In the genomic region with DNA sequence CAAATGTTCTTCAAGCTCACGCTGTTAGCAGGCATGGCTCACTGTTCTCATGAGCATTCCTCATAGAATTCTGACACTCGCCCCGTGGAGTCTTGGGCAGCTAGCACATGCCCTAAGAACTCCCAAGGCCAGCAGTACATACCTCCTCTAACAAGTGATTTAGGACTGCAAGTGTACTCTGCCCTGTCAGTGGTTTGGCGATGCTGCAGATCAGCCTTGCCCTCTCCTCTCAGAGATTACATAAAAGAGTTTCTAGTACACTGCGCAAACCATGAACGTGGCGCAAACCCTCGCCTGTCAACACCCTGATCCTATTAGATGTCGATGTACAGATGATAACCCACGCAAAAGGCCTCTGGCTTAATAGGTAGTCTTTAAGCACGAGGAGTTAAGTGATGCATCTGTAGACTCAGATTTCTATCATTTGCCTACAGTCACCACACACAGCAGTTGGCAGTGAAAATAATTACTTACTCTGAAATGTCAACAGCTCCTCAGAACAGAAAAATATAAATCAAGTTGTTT, we compare ENCODE assay signal across 20 mouse cellular contexts. TPM values are rescaled to one million over a fixed set of nuclear protein-coding genes. Genes with fewer than 3 reads are reported as not detected.
DNase-seq lines count a peak whose midpoint lies in the region; ATAC-seq and TF ChIP-seq lines count a peak whose summit lies in the region.
"Had no signal": no experiment of that assay in that cellular context is flagged by ENCODE, and none has a peak within 500 bp of the region (broad histone marks: within the 10 kb centered on the region; RNA-seq: fewer than 3 reads in every experiment).

No protein-coding gene starts in this region.

- ATAC-seq in forebrain, embryonic 15.5 days (replicated peaks): no peak; the same call in 1 of the 2 replicates
- ATAC-seq in midbrain, embryonic 13.5 days: no peak
- ATAC-seq in midbrain, postnatal 0 days (ENCODE audit: low FRiP score): no peak
- ATAC-seq in embryonic facial prominence, embryonic 14.5 days (ENCODE audit: low read depth): no peak
- ATAC-seq: CD4-positive, CD25-positive, alpha-beta regulatory T cell, adult 4 months; inflammation-experienced regulatory T-cells, adult 6 months had no signal

- H3K4me2 ChIP-seq in forebrain, embryonic 15.5 days (replicated peaks): no peak overlapping the region
- H3K4me2 ChIP-seq in midbrain, embryonic 13.5 days (replicated peaks): no peak overlapping the region
- H3K4me2 ChIP-seq in midbrain, postnatal 0 days (ENCODE audit: low read depth, low read length, poor library complexity, severe bottlenecking): no peak overlapping the region
- H3K4me2 ChIP-seq in embryonic facial prominence, embryonic 14.5 days (ENCODE audit: low read depth, low read length): no peak overlapping the region
- H3K4me2 ChIP-seq: heart, embryonic 12.5 days had no signal

- H3K9me3 ChIP-seq in forebrain, embryonic 15.5 days: no peaks in the 10 kb centered on the region
- H3K9me3 ChIP-seq in forebrain, embryonic 10.5 days: no peaks in the 10 kb centered on the region
- no peaks in the 10 kb centered on the region for H3K9me3 ChIP-seq in midbrain, embryonic 13.5 days
- no peaks in the 10 kb centered on the region for H3K9me3 ChIP-seq in midbrain, postnatal 0 days (ENCODE audit: low read length)
- no peaks in the 10 kb centered on the region for H3K9me3 ChIP-seq in embryonic facial prominence, embryonic 14.5 days (ENCODE audit: control insufficient read depth, low read length)
- H3K9me3 ChIP-seq: heart, embryonic 12.5 days; midbrain, embryonic 10.5 days had no signal

- 63% methylated on average over 11 of the region's 11 CpGs for WGBS in forebrain, embryonic 15.5 days
- 87% methylated on average over 11 of the region's 11 CpGs for WGBS in forebrain, embryonic 10.5 days
- 72% methylated on average over 11 of the region's 11 CpGs for WGBS in midbrain, embryonic 13.5 days
- whole genome bisulfite sequencing in midbrain, postnatal 0 days: 56% methylated on average over 11 of the region's 11 CpGs
- whole genome bisulfite sequencing in embryonic facial prominence, embryonic 14.5 days: 51% methylated on average over 11 of the region's 11 CpGs

- no peak overlapping the region for H3K4me3 ChIP-seq in forebrain, embryonic 15.5 days
- H3K4me3 ChIP-seq in forebrain, embryonic 10.5 days: no peak overlapping the region
- H3K4me3 ChIP-seq in midbrain, embryonic 13.5 days (replicated peaks): no peak overlapping the region
- H3K4me3 ChIP-seq in midbrain, postnatal 0 days (ENCODE audit: low read depth, low read length): no peak overlapping the region
- H3K4me3 ChIP-seq in embryonic facial prominence, embryonic 14.5 days (ENCODE audit: low read depth, low read length): no peak overlapping the region
- H3K4me3 ChIP-seq: heart, embryonic 12.5 days; midbrain, embryonic 10.5 days had no signal

- no peak for TF ChIP-seq CTCF in midbrain, postnatal 0 days (IDR thresholded peaks at IDR 0.05)

- no peaks in the 10 kb centered on the region for H3K36me3 ChIP-seq in forebrain, embryonic 15.5 days
- H3K36me3 ChIP-seq in forebrain, embryonic 10.5 days (replicated peaks): no peaks in the 10 kb centered on the region
- no peaks in the 10 kb centered on the region for H3K36me3 ChIP-seq in midbrain, embryonic 13.5 days
- no peaks in the 10 kb centered on the region for H3K36me3 ChIP-seq in midbrain, postnatal 0 days (ENCODE audit: insufficient read depth, low read length)
- no peaks in the 10 kb centered on the region for H3K36me3 ChIP-seq in embryonic facial prominence, embryonic 14.5 days (ENCODE audit: control insufficient read depth, insufficient read depth, low read length)
- H3K36me3 ChIP-seq: heart, embryonic 12.5 days had no signal

- no peaks in the 10 kb centered on the region for H3K27me3 ChIP-seq in forebrain, embryonic 15.5 days
- peaks cover 41% of the 10 kb centered on the region for H3K27me3 ChIP-seq in forebrain, embryonic 10.5 days (ENCODE audit: poor library complexity, severe bottlenecking)
- H3K27me3 ChIP-seq in midbrain, embryonic 13.5 days: no peaks in the 10 kb centered on the region
- H3K27me3 ChIP-seq in midbrain, postnatal 0 days (ENCODE audit: insufficient read depth, low read length): no peaks in the 10 kb centered on the region
- H3K27me3 ChIP-seq in embryonic facial prominence, embryonic 14.5 days (replicated peaks; ENCODE audit: control insufficient read depth, insufficient read depth, low read length): no peaks in the 10 kb centered on the region

- H3K27ac ChIP-seq in forebrain, embryonic 15.5 days (replicated peaks): peak overlapping the region; percentile 80
- H3K27ac ChIP-seq in forebrain, embryonic 10.5 days: no peak overlapping the region
- peak overlapping the region; percentile 19; the same call in 1 of the 2 replicates for H3K27ac ChIP-seq in midbrain, embryonic 13.5 days
- H3K27ac ChIP-seq in midbrain, postnatal 0 days (ENCODE audit: low read depth, low read length): no peak overlapping the region
- peak overlapping the region; percentile 65; the same call in 1 of the 2 replicates for H3K27ac ChIP-seq in embryonic facial prominence, embryonic 14.5 days (replicated peaks; ENCODE audit: low read depth, low read length)
- H3K27ac ChIP-seq: midbrain, embryonic 10.5 days had no signal

- no peak for DNase-seq in forebrain, embryonic 10.5 days (ENCODE audit: extremely low spot score, low spot score)
- no peak for DNase-seq in midbrain, postnatal 0 days (ENCODE audit: low spot score)
- peak; percentile 24 for DNase-seq in embryonic facial prominence, embryonic 14.5 days (ENCODE audit: low spot score)
- no peak for DNase-seq in lung, postnatal 36 days
- no peak for DNase-seq in spleen, adult 18-20 months
- DNase-seq: cerebellum, adult 11-12 months; cerebellum, postnatal 36 days; kidney, adult 9 months; lung, postnatal 14 days; right cerebral cortex, postnatal 14 days; thymus, adult 18-20 months had no signal

- H3K4me1 ChIP-seq in forebrain, embryonic 15.5 days: peaks cover 31% of the 10 kb centered on the region
- peaks cover 19% of the 10 kb centered on the region; the same call in 1 of the 2 replicates for H3K4me1 ChIP-seq in forebrain, embryonic 10.5 days
- peaks cover 36% of the 10 kb centered on the region for H3K4me1 ChIP-seq in midbrain, embryonic 13.5 days (replicated peaks)
- H3K4me1 ChIP-seq in midbrain, postnatal 0 days (ENCODE audit: insufficient read depth, low read length): peaks cover 5% of the 10 kb centered on the region; the same call in 1 of the 2 replicates
- peaks cover 25% of the 10 kb centered on the region for H3K4me1 ChIP-seq in embryonic facial prominence, embryonic 14.5 days (ENCODE audit: control insufficient read depth, insufficient read depth, low read length)

- H3K9ac ChIP-seq in forebrain, embryonic 15.5 days (replicated peaks): no peak overlapping the region
- H3K9ac ChIP-seq in midbrain, embryonic 13.5 days (replicated peaks): no peak overlapping the region
- no peak overlapping the region for H3K9ac ChIP-seq in midbrain, postnatal 0 days (replicated peaks; ENCODE audit: low read length, poor library complexity, severe bottlenecking)
- no peak overlapping the region for H3K9ac ChIP-seq in embryonic facial prominence, embryonic 14.5 days (ENCODE audit: low read depth, low read length)
- H3K9ac ChIP-seq: heart, embryonic 12.5 days had no signal

RNA-seq across cellular contexts. Expression of gene Lrtm1, which starts 11.9 kb away (rescaled TPM):
- polyA plus RNA-seq in forebrain, embryonic 15.5 days (2015; fragmentation: Nextera tagmentation; extraction: Ambion mirVana): 0.18 and 0.33 TPM in 2 replicates
- 0.76 and 1.3 TPM in 2 replicates for polyA plus RNA-seq in forebrain, embryonic 10.5 days (2016; fragmentation: Nextera tagmentation; extraction: Ambion mirVana)
- polyA plus RNA-seq in midbrain, embryonic 13.5 days (2015; fragmentation: Nextera tagmentation; extraction: Ambion mirVana): 0.19 and 0.41 TPM in 2 replicates
- not detected in 2 replicates for total RNA-seq in midbrain, postnatal 0 days (2014; rRNA removed)
- 0.12 TPM in 2 replicates for polyA plus RNA-seq in midbrain, postnatal 0 days (2015; fragmentation: Nextera tagmentation; extraction: Ambion mirVana)
- 1.5 and 2.2 TPM in 2 replicates for polyA plus RNA-seq in embryonic facial prominence, embryonic 14.5 days (2014; fragmentation: Nextera tagmentation; extraction: Ambion mirVana)
- total RNA-seq: hematopoietic stem cell, adult 5-6 weeks; left cerebral cortex, adult 18-20 months; MEL had no signal
- polyA plus RNA-seq: CD4-positive, CD25-positive, alpha-beta regulatory T cell, adult 4 months; inflammation-experienced regulatory T-cells, adult 6 months had no signal

Comparison
In these comparisons a context has a peak if more than half of its experiments do, and no peak if none do; other contexts are left out.
1. H3K27ac ChIP-seq: peak in forebrain, embryonic 15.5 days (single experiment), midbrain, embryonic 13.5 days (single experiment) and embryonic facial prominence, embryonic 14.5 days (single experiment); none in forebrain, embryonic 10.5 days (single experiment) and midbrain, postnatal 0 days (single experiment).